Mouse (Mus musculus) intestine, embryonic 16.5 days (tissue): ENCODE results near the gene Ppia. TPM values are rescaled to one million over a fixed set of nuclear protein-coding genes. Genes with fewer than 3 reads are reported as not detected.

ENCODE experiments used
- microRNA-seq: library from miRNA; unstranded; fragments of <30 nt; microRNA quantifications from one replicate; pipeline ENCODE4, GENCODE M21; 2016
- polyA plus RNA-seq: library from polyadenylated mRNA; unstranded; fragments of >200 nt; fragmentation: Nextera tagmentation; extraction: Ambion mirVana; gene quantifications from 2 replicates; pipeline ENCODE4 v1.2.1, GENCODE M21; 2015

Ppia gene
- polyA plus RNA-seq, 1 experiment from 2014 or later, result 5,444 TPM

Small RNAs within 50 kb of the gene (microRNA-seq; reads per million reads assigned to microRNA genes)
- gene Mir7651, result not detected

Other genes starting within 250 kb of the Ppia start
- gene A730071L15Rik, start 215.4 kb upstream of the Ppia start, polyA plus RNA-seq, result 0.45 and 0.62 TPM in 2 replicates
- 28.4 and 33.3 TPM in 2 replicates for gene Nudcd3, start 215.0 kb upstream of the Ppia start, polyA plus RNA-seq
- gene Npc1l1, start 185.3 kb upstream of the Ppia start, polyA plus RNA-seq, result 26.5 and 43.4 TPM in 2 replicates
- 100 and 110 TPM in 2 replicates for gene Ddx56, start 147.7 kb upstream of the Ppia start, polyA plus RNA-seq
- gene Tmed4, start 140.6 kb upstream of the Ppia start, polyA plus RNA-seq, result 165 and 177 TPM in 2 replicates
- gene Ogdh, start 123.8 kb upstream of the Ppia start, polyA plus RNA-seq, result 171 and 189 TPM in 2 replicates
- gene Zmiz2, start 26.4 kb upstream of the Ppia start, polyA plus RNA-seq, result 9.2 and 9.3 TPM in 2 replicates
- gene H2afv, start 29.0 kb downstream of the Ppia start, polyA plus RNA-seq, result 393 and 415 TPM in 2 replicates
- gene Purb, start 60.5 kb downstream of the Ppia start, polyA plus RNA-seq, result 24.6 and 24.8 TPM in 2 replicates
- gene Myo1g, start 105.5 kb downstream of the Ppia start, polyA plus RNA-seq, result 2.3 and 3.1 TPM in 2 replicates
- gene Ccm2, start 131.4 kb downstream of the Ppia start, polyA plus RNA-seq, result 67.7 and 69.9 TPM in 2 replicates
- gene Nacad, start 190.6 kb downstream of the Ppia start, polyA plus RNA-seq, result 5.5 and 7.1 TPM in 2 replicates
- 64.0 and 64.2 TPM in 2 replicates for gene Tbrg4, start 210.6 kb downstream of the Ppia start, polyA plus RNA-seq
- gene Wap, start 223.2 kb downstream of the Ppia start, polyA plus RNA-seq, result not detected in 2 replicates
- gene Ramp3, start 243.1 kb downstream of the Ppia start, polyA plus RNA-seq, result 4.6 and 5.2 TPM in 2 replicates